Mouse (Mus musculus) stomach, embryonic 15.5 days (tissue): Measurements from ENCODE around the gene Slc16a3. TPM values are rescaled to one million over a fixed set of nuclear protein-coding genes. Genes with fewer than 3 reads are reported as not detected.
A peak's percentile ranks its signal among the peaks of the same experiment; 100 is the strongest.

Source experiments
- ATAC-seq: fragments of 200-750 bp; cut with Nextera tagmentation; 2 replicates; pipeline ENCODE4 v1.8.0; 2017; ENCODE audit warnings: low read depth, moderate number of reproducible peaks, moderate TSS enrichment; ENCODE audit not compliant: insufficient read depth, low FRiP score
- H3K27ac ChIP-seq: fragments of 300-500 bp; sonication (generic); 2 replicates; pipeline ENCODE4 v1.5.1; 2015; ENCODE audit warnings: mild to moderate bottlenecking, inconsistent platforms
- H3K27me3 ChIP-seq: fragments of 300-500 bp; sonication (generic); replicated peaks from 2 replicates; pipeline ENCODE4 v1.6.1; 2015; ENCODE audit warnings: inconsistent platforms
- H3K36me3 ChIP-seq: fragments of 300-500 bp; sonication (generic); 2 replicates; pipeline ENCODE4 v1.6.1; 2015; ENCODE audit warnings: inconsistent platforms
- H3K4me1 ChIP-seq: fragments of 300-500 bp; sonication (generic); 2 replicates; pipeline ENCODE4 v1.6.1; 2015; ENCODE audit warnings: inconsistent platforms
- H3K4me2 ChIP-seq: fragments of 300-500 bp; sonication (generic); 2 replicates; pipeline ENCODE4 v1.6.1; 2015; ENCODE audit warnings: mild to moderate bottlenecking, inconsistent platforms
- H3K4me3 ChIP-seq: fragments of 300-500 bp; sonication (generic); replicated peaks from 2 replicates; pipeline ENCODE4 v1.5.1; 2015; ENCODE audit warnings: inconsistent platforms
- H3K9ac ChIP-seq: fragments of 300-500 bp; sonication (generic); 2 replicates; pipeline ENCODE4 v1.6.1; 2015; ENCODE audit warnings: inconsistent platforms
- H3K9me3 ChIP-seq: fragments of 300-500 bp; sonication (generic); 2 replicates; pipeline ENCODE4 v1.6.1; 2016; ENCODE audit warnings: inconsistent platforms
- WGBS: fragments of 180-500 bp; shearing (Covaris S2); methylation state at CpG from one replicate; pipeline ENCODE4 v1.1.7; 2015; 5-methylcytosine and 5-hydroxymethylcytosine counted together
- polyA plus RNA-seq: library from polyadenylated mRNA; unstranded; fragments of >200 nt; fragmentation: Nextera tagmentation; extraction: Ambion mirVana; gene quantifications from 2 replicates; pipeline ENCODE4 v1.2.1, GENCODE M21; 2015

Slc16a3 gene
- polyA plus RNA-seq, 1 experiment from 2014 or later: 57.7 TPM

DNA sequence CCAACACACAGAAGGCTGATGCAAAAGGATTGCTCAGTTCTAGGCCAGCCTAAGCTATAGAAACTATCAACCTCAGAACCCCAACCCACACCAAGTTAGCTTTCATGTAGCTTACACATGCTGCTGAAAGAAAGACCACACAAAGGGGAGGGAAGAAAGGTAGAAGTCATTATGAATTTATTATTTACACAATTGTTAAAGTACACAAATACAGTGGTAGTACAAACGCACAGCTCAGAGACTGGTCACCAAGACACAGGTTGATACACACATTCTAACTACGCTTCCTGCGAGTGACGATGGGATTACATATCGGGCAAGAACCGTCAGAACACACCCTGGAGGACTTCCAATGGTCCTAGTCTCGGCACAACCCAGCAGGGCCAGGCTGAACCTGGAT lies 13.3 kb downstream of the Slc16a3 start:
- H3K4me2 ChIP-seq: no peak overlapping the region
- no peak overlapping the region for H3K27ac ChIP-seq
- no peak overlapping the region for H3K9ac ChIP-seq
- ATAC-seq: no peak
- H3K36me3 ChIP-seq: peaks cover 73% of the 10 kb centered on the region
- no peaks in the 10 kb centered on the region for H3K9me3 ChIP-seq
- 75% methylated on average over 7 of the region's 7 CpGs for WGBS
- H3K4me3 ChIP-seq: no peak overlapping the region
- peaks cover 15% of the 10 kb centered on the region; the same call in 1 of the 2 replicates for H3K4me1 ChIP-seq
- H3K27me3 ChIP-seq: no peaks in the 10 kb centered on the region

DNA sequence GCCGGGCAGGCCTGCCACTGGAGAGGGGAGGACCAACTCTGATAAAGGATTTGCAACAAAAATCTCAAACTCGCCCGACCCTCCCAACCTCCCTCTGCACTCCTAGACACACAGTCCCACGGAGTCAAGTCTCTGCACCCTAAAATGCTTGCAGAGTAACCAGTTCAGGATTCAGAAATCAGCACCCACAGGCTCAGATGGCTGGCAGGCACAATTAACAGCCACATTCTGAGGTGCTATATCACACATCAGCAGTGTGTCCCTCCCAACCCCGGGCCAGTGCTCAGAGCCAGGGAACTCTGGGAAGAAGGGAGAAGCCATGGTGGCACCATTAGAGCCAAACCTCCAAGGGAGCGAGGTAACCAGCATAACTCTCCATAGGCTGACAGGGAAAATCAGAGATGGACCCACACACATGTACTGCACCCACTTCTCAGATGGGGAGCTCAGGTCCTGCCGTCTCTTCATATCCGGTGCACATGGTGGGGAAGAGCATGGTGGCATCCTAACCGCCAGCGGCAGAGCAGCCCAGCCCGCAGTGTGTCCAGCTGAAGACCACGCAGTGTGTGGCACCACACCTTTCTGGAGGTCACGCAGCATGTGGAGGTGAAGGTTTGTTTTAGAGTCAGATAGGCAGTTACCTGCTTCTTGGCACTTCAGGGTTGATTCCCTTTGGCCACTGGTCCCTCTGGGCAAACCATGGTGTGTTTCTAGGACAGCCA lies 13.9 kb downstream of the Slc16a3 start:
- no peaks in the 10 kb centered on the region for H3K9me3 ChIP-seq
- WGBS: 88% methylated on average over 13 of the region's 13 CpGs
- H3K4me3 ChIP-seq: no peak overlapping the region
- peaks cover 15% of the 10 kb centered on the region; the same call in 1 of the 2 replicates for H3K4me1 ChIP-seq
- no peak for ATAC-seq
- H3K36me3 ChIP-seq: peaks cover 74% of the 10 kb centered on the region
- no peak overlapping the region for H3K9ac ChIP-seq
- no peaks in the 10 kb centered on the region for H3K27me3 ChIP-seq
- no peak overlapping the region for H3K27ac ChIP-seq
- H3K4me2 ChIP-seq: no peak overlapping the region

DNA sequence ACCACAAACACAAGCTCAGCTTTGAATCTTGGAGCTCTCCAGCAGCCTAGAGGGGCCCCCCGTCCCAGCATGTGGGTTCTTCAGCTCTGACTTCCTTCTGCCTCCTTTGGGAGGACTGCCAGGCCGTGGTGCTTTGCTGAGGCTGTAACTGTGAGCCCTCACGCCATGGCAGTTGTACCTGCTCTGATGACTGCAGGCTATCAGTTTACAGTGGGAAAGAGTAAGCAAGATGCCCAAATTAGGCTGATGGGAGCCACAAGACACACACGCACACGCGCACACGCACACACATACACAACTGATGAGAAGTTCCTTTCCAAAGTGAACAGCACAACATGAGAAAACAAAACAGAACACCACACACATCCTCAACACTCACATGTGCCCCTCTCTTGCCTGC lies 14.6 kb downstream of the Slc16a3 start:
- Histone ChIP-seq H3K9ac (no peak overlapping the region), H3K27ac (no peak overlapping the region), H3K27me3 (no peaks in the 10 kb centered on the region), H3K4me2 (no peak overlapping the region), H3K9me3 (no peaks in the 10 kb centered on the region), H3K36me3 (peaks cover 77% of the 10 kb centered on the region), H3K4me3 (no peak overlapping the region), H3K4me1 (peaks cover 11% of the 10 kb centered on the region; the same call in 1 of the 2 replicates)
- 90% methylated on average over 7 of the region's 7 CpGs for WGBS
- ATAC-seq: no peak

DNA sequence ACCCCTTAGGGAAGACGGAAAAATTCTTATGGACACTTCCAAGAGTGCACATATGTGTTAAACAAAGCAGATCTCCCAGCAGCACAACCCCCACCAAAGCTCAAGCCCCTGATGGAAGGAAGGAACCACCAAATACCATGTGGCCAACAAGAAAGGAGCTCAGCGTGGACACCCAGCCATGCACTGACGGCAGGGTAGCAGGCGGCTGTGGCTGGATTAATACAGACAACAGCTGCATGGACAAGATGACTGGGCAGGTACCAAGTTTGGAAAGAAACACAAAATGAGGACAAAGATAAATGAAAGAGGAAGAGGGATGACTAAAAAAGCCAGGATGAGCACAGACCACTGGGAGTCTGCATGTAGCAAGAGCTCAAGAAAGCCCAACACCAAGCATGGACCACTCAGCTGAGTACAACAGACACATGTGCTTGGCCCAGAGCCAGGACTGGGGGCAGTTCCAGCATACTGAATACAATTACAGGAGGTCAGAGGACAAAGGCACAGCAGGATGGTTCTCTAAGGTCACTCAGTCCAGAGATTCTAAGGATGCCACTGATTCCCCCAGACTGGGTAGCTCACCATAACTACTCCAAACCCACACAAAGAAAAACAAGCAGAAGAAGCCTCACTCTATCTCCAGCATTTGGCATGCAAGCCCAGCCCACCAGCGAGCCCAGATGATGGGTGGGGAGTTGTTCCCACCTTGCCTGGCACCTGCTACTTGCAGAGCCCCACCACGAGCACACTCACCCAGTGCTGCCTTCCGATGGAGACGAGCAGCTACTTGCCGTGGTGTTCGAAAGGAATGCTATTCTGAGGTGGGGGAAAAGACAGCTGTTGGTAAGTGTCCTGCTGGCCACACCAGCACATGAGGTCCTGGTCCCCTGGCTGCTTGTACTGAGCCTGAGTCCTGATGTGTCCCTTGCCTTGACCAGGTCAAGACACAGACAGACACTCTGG lies 16.2 kb downstream of the Slc16a3 start:
- no peak overlapping the region for H3K9ac ChIP-seq
- peaks cover 85% of the 10 kb centered on the region for H3K36me3 ChIP-seq
- ATAC-seq: no peak
- H3K4me2 ChIP-seq: no peak overlapping the region
- H3K4me1 ChIP-seq: peaks cover 7% of the 10 kb centered on the region; the same call in 1 of the 2 replicates
- no peak overlapping the region for H3K27ac ChIP-seq
- 79% methylated on average over 10 of the region's 10 CpGs for WGBS
- no peak overlapping the region for H3K4me3 ChIP-seq
- no peaks in the 10 kb centered on the region for H3K9me3 ChIP-seq
- no peaks in the 10 kb centered on the region for H3K27me3 ChIP-seq

DNA sequence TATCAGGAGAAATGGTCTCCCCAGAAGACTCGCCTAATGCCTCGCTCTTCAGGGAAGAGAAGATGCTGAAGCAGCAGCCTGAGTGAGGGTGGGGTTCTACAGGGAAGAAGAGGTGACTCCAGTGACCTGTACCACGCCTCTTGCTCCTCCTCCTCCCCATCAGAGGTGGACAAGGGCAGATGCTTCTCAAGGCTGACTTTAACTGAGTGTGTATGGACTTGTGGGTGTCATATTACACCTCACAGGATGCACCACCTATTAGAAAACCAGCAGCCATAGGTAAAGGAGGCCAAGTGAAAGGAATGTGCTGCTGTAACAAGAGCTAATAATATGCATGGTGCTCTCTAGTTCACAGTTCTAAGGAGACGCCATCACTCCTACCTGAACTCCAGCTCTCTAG lies 17.3 kb downstream of the Slc16a3 start:
- Histone ChIP-seq H3K4me3 (no peak overlapping the region), H3K9ac (no peak overlapping the region), H3K4me1 (peaks cover 7% of the 10 kb centered on the region; the same call in 1 of the 2 replicates), H3K4me2 (no peak overlapping the region), H3K27ac (no peak overlapping the region), H3K9me3 (no peaks in the 10 kb centered on the region), H3K36me3 (peaks cover 90% of the 10 kb centered on the region), H3K27me3 (no peaks in the 10 kb centered on the region)
- 75% methylated on average over 4 of the region's 4 CpGs for WGBS
- ATAC-seq: no peak

DNA sequence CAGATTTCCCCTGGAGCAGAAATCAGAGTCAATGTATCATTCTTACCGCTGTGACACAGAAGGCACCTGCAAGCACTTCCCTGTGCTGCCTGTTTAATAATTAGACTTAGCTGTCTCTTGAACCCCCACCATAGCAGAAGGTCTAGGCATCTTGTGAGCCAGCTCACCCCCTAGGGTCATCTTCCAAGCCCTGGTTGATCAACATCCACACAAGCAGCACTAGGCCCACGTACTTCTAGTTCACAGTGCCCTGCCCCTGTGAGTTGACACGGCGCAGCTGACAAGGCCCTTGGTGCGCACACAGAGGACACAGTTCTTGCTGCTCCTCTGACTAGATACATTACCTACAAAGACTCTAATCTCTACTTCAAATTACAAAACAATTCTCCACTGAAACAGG lies 21.5 kb downstream of the Slc16a3 start:
- no peak for ATAC-seq
- no peaks in the 10 kb centered on the region for H3K9me3 ChIP-seq
- no peaks in the 10 kb centered on the region for H3K27me3 ChIP-seq
- no peak overlapping the region for H3K9ac ChIP-seq
- H3K36me3 ChIP-seq: peaks cover 81% of the 10 kb centered on the region
- WGBS: 92% methylated on average over 5 of the region's 5 CpGs
- H3K4me3 ChIP-seq: no peak overlapping the region
- no peak overlapping the region for H3K4me2 ChIP-seq
- peaks cover 7% of the 10 kb centered on the region; the same call in 1 of the 2 replicates for H3K4me1 ChIP-seq
- H3K27ac ChIP-seq: no peak overlapping the region

DNA sequence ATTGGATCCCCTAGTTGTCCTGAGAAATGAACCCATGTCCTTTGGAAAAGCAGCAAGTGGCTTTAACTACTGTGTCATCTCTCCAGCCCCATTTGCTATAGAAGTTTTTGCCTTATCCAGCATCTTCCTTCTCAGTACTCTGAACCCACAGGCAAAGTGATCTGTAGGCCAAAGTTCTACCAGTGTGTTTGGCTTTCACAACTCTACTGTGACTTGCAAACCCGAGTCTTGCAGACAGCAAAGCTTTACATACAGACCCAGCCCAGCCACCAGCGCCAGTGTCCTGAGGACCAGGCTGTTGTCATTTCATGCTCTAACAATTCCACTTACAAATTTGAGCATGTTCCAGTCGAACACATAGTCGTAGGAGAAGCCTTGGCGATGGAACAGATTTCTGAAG lies 23.0 kb downstream of the Slc16a3 start:
- H3K27ac ChIP-seq: no peak overlapping the region
- WGBS: 93% methylated on average over 5 of the region's 5 CpGs
- H3K27me3 ChIP-seq: no peaks in the 10 kb centered on the region
- 0 out of 2 replicates have a peak, but pooled peaks cover 2% of the 10 kb centered on the region for H3K4me1 ChIP-seq
- no peak overlapping the region for H3K4me3 ChIP-seq
- no peak overlapping the region for H3K9ac ChIP-seq
- ATAC-seq: no peak
- H3K4me2 ChIP-seq: no peak overlapping the region
- no peaks in the 10 kb centered on the region for H3K9me3 ChIP-seq
- peaks cover 77% of the 10 kb centered on the region for H3K36me3 ChIP-seq

DNA sequence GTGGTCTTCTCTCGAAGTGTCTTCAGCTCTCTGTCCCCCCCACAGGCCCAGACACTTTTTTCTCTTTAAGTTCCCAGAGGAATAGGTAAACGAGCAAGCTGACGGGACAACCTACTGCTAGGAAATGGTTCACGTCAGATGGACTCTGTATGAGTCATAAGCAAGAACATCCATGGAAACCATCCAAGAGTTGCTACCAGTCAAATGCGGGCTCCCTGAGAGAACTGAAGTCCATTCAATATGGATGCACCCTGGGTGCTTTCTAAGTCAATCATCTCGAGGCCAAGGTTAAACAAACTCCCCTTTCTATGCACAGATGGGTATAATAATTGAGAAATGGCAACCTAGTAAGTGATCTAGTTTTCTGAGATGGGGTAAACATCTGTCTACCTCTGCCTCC lies 25.0 kb downstream of the Slc16a3 start:
- H3K27ac ChIP-seq: no peak overlapping the region
- no peaks in the 10 kb centered on the region for H3K9me3 ChIP-seq
- WGBS: 62% methylated on average over 6 of the region's 6 CpGs
- no peak overlapping the region for H3K9ac ChIP-seq
- no peaks in the 10 kb centered on the region for H3K27me3 ChIP-seq
- no peak overlapping the region for H3K4me2 ChIP-seq
- ATAC-seq: no peak
- no peaks in the 10 kb centered on the region for H3K4me1 ChIP-seq
- peaks cover 57% of the 10 kb centered on the region for H3K36me3 ChIP-seq
- H3K4me3 ChIP-seq: no peak overlapping the region

DNA sequence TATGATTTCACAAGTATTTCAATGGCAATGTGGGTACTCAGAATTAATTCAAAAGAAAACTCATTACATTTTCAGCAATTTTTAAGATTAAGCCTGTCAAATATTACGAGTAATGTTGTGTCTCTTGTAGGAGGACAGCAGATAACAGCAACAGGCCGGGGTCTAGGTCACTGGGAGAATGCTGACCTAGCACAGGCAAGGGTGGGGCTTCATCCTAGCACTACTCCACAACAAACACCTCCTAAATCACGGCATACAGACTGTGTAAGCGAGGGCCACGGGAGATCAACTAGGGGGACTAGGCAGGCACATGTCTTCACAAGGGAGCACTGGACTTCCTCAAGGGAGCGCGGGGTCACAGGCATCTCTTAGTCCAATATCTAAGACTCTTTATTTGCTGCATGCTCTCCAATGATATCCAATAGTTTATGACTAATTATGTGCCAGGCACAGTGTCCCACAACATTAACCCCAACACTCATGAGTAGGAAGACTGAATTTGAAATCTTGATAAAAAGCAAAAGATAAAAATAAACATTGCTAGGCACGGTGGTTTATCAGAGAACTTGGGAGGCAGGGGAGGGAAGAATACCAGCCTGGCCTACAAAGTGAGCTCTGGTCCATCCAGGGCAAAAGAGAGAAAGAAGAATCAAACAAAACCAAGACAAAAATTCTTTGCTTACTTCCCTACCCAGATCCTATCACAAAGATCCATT lies 31.6 kb downstream of the Slc16a3 start:
- ATAC-seq: peak; percentile 63
- Histone ChIP-seq H3K4me2 (no peak overlapping the region), H3K27ac (no peak overlapping the region), H3K9ac (no peak overlapping the region), H3K27me3 (no peaks in the 10 kb centered on the region), H3K9me3 (no peaks in the 10 kb centered on the region), H3K36me3 (peaks cover 35% of the 10 kb centered on the region), H3K4me3 (no peak overlapping the region), H3K4me1 (no peaks in the 10 kb centered on the region)
- 69% methylated on average over 8 of the region's 8 CpGs for WGBS

DNA sequence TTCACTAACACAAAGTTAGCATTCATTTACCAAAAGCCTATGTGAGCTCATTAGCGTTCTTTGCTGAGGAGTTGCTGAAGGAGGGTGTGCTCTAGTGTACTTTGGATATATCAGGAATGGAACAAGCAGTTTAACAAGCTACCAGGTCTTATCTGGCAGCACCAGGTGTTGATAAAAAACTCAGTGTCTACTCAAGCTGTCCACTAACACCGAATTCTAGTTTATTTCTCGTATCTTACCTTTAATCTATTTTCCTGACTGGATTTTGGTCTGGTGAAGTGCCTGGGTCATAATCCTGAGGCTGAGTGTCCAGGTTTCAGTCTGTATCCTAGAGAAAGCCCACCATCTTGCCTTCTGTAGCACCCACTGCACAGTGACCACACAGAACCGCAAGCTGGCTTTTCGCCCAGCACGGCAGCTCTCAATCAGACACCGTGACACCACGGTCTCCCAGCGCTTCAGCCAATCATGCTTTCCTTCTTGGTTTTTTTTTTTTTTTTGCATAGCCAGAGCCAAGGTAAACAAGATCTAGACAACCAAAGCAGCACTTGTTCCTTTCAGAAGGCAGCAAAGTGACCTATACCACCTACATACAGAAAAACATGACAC lies 32.3 kb downstream of the Slc16a3 start:
- Histone ChIP-seq H3K4me2 (no peak overlapping the region), H3K36me3 (peaks cover 31% of the 10 kb centered on the region), H3K27me3 (no peaks in the 10 kb centered on the region), H3K27ac (peak overlapping the region; percentile 52; the same call in 1 of the 2 replicates), H3K9me3 (no peaks in the 10 kb centered on the region), H3K4me1 (no peaks in the 10 kb centered on the region), H3K9ac (no peak overlapping the region), H3K4me3 (no peak overlapping the region)
- 73% methylated on average over 9 of the region's 9 CpGs for WGBS
- peak; percentile 78; the same call in 1 of the 2 replicates for ATAC-seq

DNA sequence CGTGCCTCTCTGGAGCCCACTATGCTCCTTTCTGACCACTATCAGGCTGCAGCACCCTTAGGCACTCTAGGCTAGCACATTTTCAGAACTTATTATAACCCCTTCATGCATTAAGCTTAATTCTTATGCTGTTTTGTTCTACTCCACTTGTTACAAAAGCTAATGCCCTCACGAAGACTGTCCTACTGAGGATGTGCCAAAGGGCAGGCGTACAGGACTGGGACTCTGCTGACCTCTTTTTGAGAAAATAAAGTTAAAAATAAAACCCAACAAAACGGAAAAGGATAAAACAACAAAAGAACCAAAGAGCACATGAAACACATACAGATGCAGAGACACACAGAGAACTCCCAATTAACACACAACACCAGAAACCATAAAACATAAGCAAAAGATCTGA lies 33.4 kb downstream of the Slc16a3 start:
- WGBS: 85% methylated on average over 4 of the region's 4 CpGs
- no peak for ATAC-seq
- H3K36me3 ChIP-seq: peaks cover 23% of the 10 kb centered on the region

More for the DNA sequence above, 33.4 kb downstream of the Slc16a3 start:
- no peak overlapping the region for H3K4me3 ChIP-seq
- no peak overlapping the region for H3K4me2 ChIP-seq
- no peaks in the 10 kb centered on the region for H3K9me3 ChIP-seq
- H3K4me1 ChIP-seq: no peaks in the 10 kb centered on the region
- H3K9ac ChIP-seq: no peak overlapping the region
- no peak overlapping the region for H3K27ac ChIP-seq
- no peaks in the 10 kb centered on the region for H3K27me3 ChIP-seq
